Mouse (Mus musculus) Patski (cell line): ENCODE measurements at regions not wholly inside any gene's neighbourhood (a gene's known extent, or its start where the extent isn't known, plus 50 kb on each side); places are given as distances from the start of the nearest gene placed in this dataset.

Source experiments
- ATAC-seq: fragments of 100-300 bp; one replicate; pipeline ENCODE4 v1.8.0; 2021
- CTCF ChIA-PET: fragments of 350-600 bp; sonication (Branson Sonifier 250); formaldehyde crosslinking; loops from one replicate; lab custom pipeline; 2022; ENCODE audit warnings: inconsistent platforms; lab: Charles Lee
- POLR2A ChIA-PET: fragments of 350-600 bp; sonication (Branson Sonifier 250); formaldehyde crosslinking; loops from one replicate; lab custom pipeline; 2022; ENCODE audit warnings: antibody characterized with exemption, inconsistent platforms; lab: Charles Lee
- DNase-seq: peaks from one replicate; pipeline ENCODE4 v3.0.0-alpha.2; 2011; ENCODE audit warnings: low read depth, low spot score
- H3K27me3 ChIP-seq: fragments of 371-371 bp; one replicate; pipeline ENCODE4 v1.5.1; 2021
- CTCF ChIP-seq: fragments of 100-300 bp; IDR thresholded peaks from one replicate; pipeline ENCODE4 v1.5.1; 2021
- in situ Hi-C: fragments of 300-500 bp; cut with MboI; formaldehyde crosslinking; loops from 3 replicates; pipeline ENCODE4 v1.11.1; 2018; ENCODE audit warnings: low pct_unique_long_range_greater_than_20kb, mixed read lengths

DNA sequence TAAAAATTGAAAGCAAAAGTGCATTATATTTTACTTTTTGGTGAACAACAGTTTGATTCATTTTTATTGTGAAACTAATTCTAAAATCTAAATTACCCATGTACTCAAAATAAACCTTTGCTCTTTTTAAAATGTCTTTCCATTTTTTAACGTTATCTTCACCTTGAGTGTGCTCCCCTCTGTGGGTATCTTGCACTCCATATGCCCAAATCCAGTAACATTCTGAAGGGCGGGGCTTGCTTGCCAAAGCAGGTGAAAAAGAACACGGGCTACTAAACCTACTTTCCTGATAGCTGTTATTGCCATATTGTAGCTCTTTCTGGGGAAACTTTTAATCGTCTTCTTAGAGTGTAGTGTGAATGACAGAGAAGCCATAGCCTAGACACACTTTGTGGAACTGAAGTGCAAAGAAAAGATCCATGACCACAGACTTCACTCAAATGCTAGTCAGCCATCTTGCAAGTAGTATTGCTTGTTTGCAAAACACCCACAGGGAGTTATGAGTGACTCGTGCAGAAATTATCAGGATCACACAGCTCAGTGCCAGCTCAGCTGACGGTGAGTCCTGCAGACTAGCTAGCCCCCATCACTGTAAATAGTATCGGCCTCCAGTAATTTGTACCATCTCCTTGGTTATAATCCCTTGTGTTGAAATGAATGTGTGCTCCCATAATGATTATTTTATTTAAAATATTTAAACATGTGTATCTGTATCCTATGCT, 88.7 kb upstream of the Nek7 start:
- DNase-seq (no peak), ATAC-seq (no peak)
- in situ Hi-C loops: no loop called here
- ChIA-PET CTCF (interaction anchor here (1.2 kb wide), 1 partner anchor 88 kb away, joined by 4 read pairs; the partner anchor contains the start of gene Nek7), POLR2A (interaction anchor here (0.8 kb wide), 1 partner anchor 11 kb away, joined by 4 read pairs; no protein-coding TSS in a partner anchor)
- no peaks in the 10 kb centered on the region for H3K27me3 ChIP-seq
- no peak for TF ChIP-seq CTCF

DNA sequence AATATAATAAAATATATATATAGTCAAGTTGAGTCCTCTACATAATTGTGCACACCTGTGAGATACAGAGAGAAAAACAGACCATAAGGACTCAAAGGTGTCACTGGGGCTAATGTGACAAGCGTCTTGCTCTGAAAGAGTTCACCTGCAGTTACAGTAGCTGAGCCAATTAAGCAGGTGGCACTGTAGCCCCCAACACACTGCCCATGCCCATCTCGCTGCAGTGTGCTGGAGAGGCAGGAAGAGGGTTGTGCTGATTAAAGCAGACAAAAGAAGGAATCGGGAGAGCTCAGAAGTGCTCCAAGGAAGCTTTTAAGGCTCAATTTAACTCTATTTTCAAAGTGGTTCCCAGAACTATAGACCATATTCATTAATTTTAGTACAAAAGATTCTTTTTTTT, 88.0 kb upstream of the Nek7 start:
- POLR2A ChIA-PET: no interaction called here
- DNase-seq (no peak), ATAC-seq (no peak)
- no peak for TF ChIP-seq CTCF
- in situ Hi-C loops: no loop called here
- CTCF ChIA-PET: interaction anchor here (1.2 kb wide), 1 partner anchor 88 kb away, joined by 4 read pairs; the partner anchor contains the start of gene Nek7
- no peaks in the 10 kb centered on the region for H3K27me3 ChIP-seq

DNA sequence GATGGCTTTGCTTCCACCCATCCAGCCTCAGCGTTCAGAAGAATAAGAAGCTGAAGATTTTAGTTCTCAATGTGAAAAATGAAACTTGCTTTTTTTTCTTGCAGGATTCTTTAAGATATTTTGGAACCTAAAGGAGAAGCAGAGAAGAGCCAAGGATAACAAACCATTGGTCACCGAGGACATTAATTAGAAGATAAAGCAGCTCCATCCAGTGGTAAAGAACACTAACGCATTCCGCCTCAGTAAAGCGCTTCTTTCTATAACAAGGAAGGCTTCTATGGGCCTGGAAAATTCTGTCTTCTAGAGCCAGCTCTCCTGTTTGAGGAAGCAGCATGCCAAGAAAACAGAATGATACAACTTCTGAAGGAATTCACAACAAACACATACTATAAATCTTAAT, 83.3 kb upstream of the Nek7 start:
- peak; percentile 27 for TF ChIP-seq CTCF
- CTCF ChIA-PET: interaction anchor here (0.9 to 1.9 kb wide), 4 partner anchors 21 to 377 kb away, joined by 3 to 12 read pairs (median 4); partner anchors contain the start of gene Nek7
- DNase-seq (peak; percentile 2), ATAC-seq (no peak)
- POLR2A ChIA-PET: no interaction called here
- no peaks in the 10 kb centered on the region for H3K27me3 ChIP-seq
- in situ Hi-C loops: no loop called here

DNA sequence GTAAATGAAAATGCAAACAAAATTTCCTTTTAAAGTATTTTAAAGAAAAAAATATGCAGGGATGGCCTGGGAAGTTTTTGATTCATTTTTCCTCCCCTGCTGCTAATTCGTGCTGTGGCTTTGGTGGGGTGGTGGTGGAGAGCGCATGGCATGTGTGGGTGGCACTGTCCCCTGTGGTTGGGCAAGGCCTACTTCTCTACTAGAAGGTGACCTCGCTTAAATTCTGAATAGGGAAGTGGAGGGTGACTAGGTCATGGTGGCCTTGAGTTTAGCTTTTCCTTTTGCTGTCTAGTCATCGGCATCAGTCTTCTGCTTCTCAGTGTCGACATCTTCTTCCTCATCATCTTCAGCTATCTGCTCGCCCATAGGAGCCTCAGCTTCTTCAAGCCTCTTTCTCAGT, 69.3 kb upstream of the Nek7 start:
- in situ Hi-C loops: no loop called here

DNA sequence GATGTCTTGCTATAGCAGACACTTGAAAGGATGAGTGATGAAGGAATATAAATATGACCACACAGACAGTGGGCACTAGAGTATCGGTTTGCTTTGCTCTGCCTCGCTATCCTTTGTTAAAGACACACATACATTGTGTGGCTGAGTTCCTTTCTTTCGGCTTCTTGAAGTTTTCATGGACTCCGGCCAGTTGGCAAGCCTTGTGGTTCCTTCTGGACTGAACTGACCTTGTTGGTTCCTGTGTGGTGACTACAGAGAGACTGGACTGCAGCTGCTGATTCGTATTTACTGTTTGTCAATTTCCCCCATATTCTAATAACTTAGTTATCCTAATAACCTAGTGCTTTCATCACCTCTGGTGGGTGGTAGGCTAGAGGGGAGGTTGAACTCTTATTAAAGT, 66.8 kb upstream of the Nek7 start:
- in situ Hi-C loops: no loop called here

More for the DNA sequence above, 69.3 kb upstream of the Nek7 start:
- ATAC-seq (no peak), DNase-seq (no peak)
- CTCF ChIA-PET: interaction anchor here (1.3 kb wide), 1 partner anchor 70 kb away, joined by 3 read pairs; the partner anchor contains the start of gene Nek7
- no peak for TF ChIP-seq CTCF
- H3K27me3 ChIP-seq: no peaks in the 10 kb centered on the region
- POLR2A ChIA-PET: no interaction called here

DNA sequence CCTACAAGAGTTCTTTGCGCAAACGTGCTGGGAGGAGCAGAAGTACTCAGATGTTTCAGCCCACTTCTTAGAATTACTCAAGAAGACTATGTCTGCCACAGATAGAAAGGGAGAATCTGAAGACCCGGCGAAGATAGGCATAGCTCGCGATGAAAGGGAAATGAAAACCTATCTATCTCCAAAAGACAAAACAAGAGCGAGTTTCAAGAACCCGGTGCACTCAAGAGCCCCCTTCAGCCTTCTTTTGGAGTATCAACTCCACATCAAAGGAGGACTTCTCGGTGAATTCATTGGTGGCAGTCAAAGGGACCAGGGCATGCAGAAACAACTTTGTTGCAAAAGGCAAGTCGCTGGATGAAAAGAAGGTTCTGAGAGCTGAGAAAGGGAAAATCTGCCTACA, 63.8 kb upstream of the Nek7 start:
- in situ Hi-C loops: loop anchor here (5.0 kb wide), 1 partner anchor 56 kb away; no protein-coding TSS in a partner anchor
- DNase-seq: no peak
- ATAC-seq: no peak
- no peaks in the 10 kb centered on the region for H3K27me3 ChIP-seq
- ChIA-PET POLR2A (interaction anchor here (0.6 to 1.6 kb wide), 2 partner anchors 64 to 94 kb away, joined by 5 to 6 read pairs; partner anchors contain the start of gene Nek7), CTCF (interaction anchor here (0.7 to 2.2 kb wide), 6 partner anchors 8 to 69 kb away, joined by 3 to 9 read pairs (median 3); no protein-coding TSS in a partner anchor)
- no peak for TF ChIP-seq CTCF

More for the DNA sequence above, 66.8 kb upstream of the Nek7 start:
- ChIA-PET CTCF (no interaction called here), POLR2A (no interaction called here)
- no peaks in the 10 kb centered on the region for H3K27me3 ChIP-seq
- ATAC-seq (no peak), DNase-seq (no peak)
- TF ChIP-seq CTCF: no peak

DNA sequence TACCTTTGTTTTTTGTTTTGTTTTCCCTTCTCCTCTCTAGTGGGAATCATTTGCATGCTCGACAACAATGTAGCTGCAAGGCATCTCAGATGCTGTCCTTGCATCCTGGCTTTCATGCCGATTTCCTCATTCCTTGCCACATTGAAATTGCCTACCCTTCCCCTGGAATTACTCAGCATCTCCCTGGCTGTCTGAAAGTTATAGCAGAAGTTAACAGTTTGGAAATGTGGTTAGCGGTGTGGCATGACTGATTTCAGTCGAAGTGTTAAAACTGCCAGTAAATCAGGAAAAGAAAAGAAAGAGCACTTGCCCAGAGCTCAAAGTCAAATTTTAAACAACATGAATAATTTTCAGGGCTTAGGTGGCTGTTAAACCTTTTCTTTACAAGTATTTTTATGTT, 62.0 kb upstream of the Nek7 start:
- peak; percentile 94 for ATAC-seq
- no peaks in the 10 kb centered on the region for H3K27me3 ChIP-seq
- in situ Hi-C loops: loop anchor here (5.0 kb wide), 1 partner anchor 55 kb away; no protein-coding TSS in a partner anchor
- TF ChIP-seq CTCF: no peak
- POLR2A ChIA-PET: interaction anchor here (1.2 to 1.6 kb wide), 3 partner anchors 13 to 187 kb away, joined by 3 to 6 read pairs (median 4); partner anchors contain the start of gene Nek7
- peak; percentile 68 for DNase-seq
- CTCF ChIA-PET: interaction anchor here (0.9 to 2.9 kb wide), 9 partner anchors 9 to 124 kb away, joined by 3 to 15 read pairs (median 5); partner anchors contain the start of gene Nek7

DNA sequence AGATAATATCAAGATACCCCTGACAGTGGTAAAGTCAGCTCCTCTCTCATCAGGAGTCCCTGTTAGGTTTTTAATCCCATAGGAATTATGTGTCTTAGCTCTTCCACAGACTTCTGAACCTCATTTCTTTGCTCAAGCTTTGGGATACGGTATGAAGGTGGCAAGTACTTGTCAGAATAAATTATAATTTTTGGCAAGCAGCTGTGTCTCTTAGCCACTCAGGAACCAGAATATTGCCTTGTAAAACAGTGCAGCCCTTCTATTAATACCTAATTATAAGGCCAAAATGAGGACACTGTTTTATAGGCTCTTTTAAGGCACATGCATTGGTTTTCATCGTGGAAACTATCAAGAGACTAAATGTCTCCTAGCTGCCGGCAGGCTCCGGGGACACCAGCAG, 54.3 kb upstream of the Nek7 start:
- TF ChIP-seq CTCF: no peak
- ATAC-seq: no peak
- in situ Hi-C loops: no loop called here
- ChIA-PET POLR2A (no interaction called here), CTCF (interaction anchor here (1.2 kb wide), 1 partner anchor 340 kb away, joined by 3 read pairs; no protein-coding TSS in a partner anchor)
- no peaks in the 10 kb centered on the region for H3K27me3 ChIP-seq
- no peak for DNase-seq
